Mouse (Mus musculus): ENCODE measurements around the gene Olfr1218. TPM values are rescaled to one million over a fixed set of nuclear protein-coding genes. Genes with fewer than 3 reads are reported as not detected.

Gene Olfr1218
- polyA plus RNA-seq, 1 experiment from 2014 or later, result not detected

DNA sequence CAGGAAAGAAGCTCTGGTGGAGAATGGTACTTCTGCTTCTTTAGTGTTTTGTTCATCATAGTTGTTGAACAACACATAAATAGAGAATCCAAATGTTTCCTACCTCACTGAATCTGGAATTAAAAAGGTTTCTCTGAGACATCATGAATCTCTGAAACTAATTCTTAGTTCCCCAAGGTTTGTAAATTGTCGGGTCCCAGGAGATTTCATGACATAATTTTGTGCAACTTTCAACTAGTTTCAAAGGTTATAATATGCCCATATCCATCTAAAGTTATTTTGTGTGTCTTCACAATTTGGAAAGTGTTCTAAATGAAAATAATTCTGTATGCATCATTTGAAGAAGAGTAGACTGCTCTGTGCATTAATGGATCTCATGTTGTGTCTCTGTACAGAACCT is 42.7 kb downstream of the Olfr1218 start, which contains the start of gene Olfr1216:
Gene Olfr1216, minus strand, starts transcription at position 101 of the 400 bp plus-strand sequence.
- no peaks in the 10 kb centered on the region for H3K27me3 ChIP-seq (ENCODE audit: control insufficient read depth, insufficient read depth, low read length)
- no peaks in the 10 kb centered on the region for H3K9me3 ChIP-seq (replicated peaks; ENCODE audit: control insufficient read depth, low read length)
- WGBS, result 74% methylated on average over 1 of the region's 1 CpGs
- H3K4me2 ChIP-seq (ENCODE audit: low read depth, low read length), result no peak within 1 kb of the TSS
- DNase-seq (ENCODE audit: low spot score) (no peak), ATAC-seq (replicated peaks; ENCODE audit: insufficient number of reproducible peaks, low FRiP score, low TSS enrichment, low read depth) (no peak)
- H3K36me3 ChIP-seq (replicated peaks; ENCODE audit: control insufficient read depth, insufficient read depth, low read depth, low read length), result no peaks in the 10 kb centered on the region
- no peak within 1 kb of the TSS for H3K4me3 ChIP-seq (ENCODE audit: low read depth, low read length)
- no peak within 1 kb of the TSS for H3K9ac ChIP-seq (replicated peaks; ENCODE audit: low read length)
- no peaks in the 10 kb centered on the region for H3K4me1 ChIP-seq (ENCODE audit: control insufficient read depth, insufficient read depth, low read length)
- no peak within 1 kb of the TSS for H3K27ac ChIP-seq (replicated peaks; ENCODE audit: low read depth, low read length)

DNA sequence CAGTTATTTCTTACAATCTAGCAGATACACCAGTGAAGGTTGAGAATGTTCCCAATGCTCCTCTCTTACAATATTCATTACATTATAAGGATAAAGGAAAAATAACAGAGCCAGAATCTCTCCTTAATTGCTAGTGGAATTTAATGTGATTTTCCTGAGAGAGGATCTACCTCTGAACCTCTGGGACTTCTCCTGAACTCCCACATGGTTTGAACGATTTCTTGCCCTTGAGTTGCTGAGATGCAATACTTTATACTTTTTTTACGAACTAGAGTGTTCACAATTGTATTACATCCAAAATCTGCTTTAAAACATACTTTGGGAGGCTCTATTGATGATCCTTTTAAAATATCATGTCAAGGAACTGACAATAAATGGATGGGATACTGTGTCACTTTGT is 54.1 kb downstream of the Olfr1218 start, which contains the start of gene Olfr1215:
Gene Olfr1215, minus strand, starts transcription at position 101 of the 400 bp plus-strand sequence.
- Histone ChIP-seq H3K4me2 (ENCODE audit: low read depth, low read length) (no peak within 1 kb of the TSS), H3K36me3 (replicated peaks; ENCODE audit: control insufficient read depth, insufficient read depth, low read depth, low read length) (no peaks in the 10 kb centered on the region), H3K9me3 (replicated peaks; ENCODE audit: control insufficient read depth, low read length) (no peaks in the 10 kb centered on the region), H3K4me3 (ENCODE audit: low read depth, low read length) (no peak within 1 kb of the TSS), H3K4me1 (ENCODE audit: control insufficient read depth, insufficient read depth, low read length) (no peaks in the 10 kb centered on the region), H3K27me3 (ENCODE audit: control insufficient read depth, insufficient read depth, low read length) (no peaks in the 10 kb centered on the region), H3K9ac (replicated peaks; ENCODE audit: low read length) (no peak within 1 kb of the TSS), H3K27ac (replicated peaks; ENCODE audit: low read depth, low read length) (no peak within 1 kb of the TSS)
- ATAC-seq (replicated peaks; ENCODE audit: insufficient number of reproducible peaks, low FRiP score, low TSS enrichment, low read depth), result no peak
- DNase-seq (ENCODE audit: low spot score), result no peak
- 81% methylated on average over 2 of the region's 2 CpGs for WGBS

Other genes starting within 250 kb of the Olfr1218 start
- not detected in 2 replicates for gene Olfr1202, start 246.7 kb downstream of the Olfr1218 start, polyA plus RNA-seq (2014; fragmentation: Nextera tagmentation; extraction: Ambion mirVana)
- gene Olfr1205, start 231.4 kb downstream of the Olfr1218 start, polyA plus RNA-seq (2014; fragmentation: Nextera tagmentation; extraction: Ambion mirVana), result not detected in 2 replicates
- not detected in 2 replicates for gene Olfr1204, start 211.9 kb downstream of the Olfr1218 start, polyA plus RNA-seq (2014; fragmentation: Nextera tagmentation; extraction: Ambion mirVana)
- not detected in 2 replicates for gene Olfr1206, start 198.0 kb downstream of the Olfr1218 start, polyA plus RNA-seq (2014; fragmentation: Nextera tagmentation; extraction: Ambion mirVana)
- gene Olfr1208, start 158.9 kb downstream of the Olfr1218 start, polyA plus RNA-seq (2014; fragmentation: Nextera tagmentation; extraction: Ambion mirVana), result not detected in 2 replicates
- not detected in 2 replicates for gene Olfr1209, start 146.0 kb downstream of the Olfr1218 start, polyA plus RNA-seq (2014; fragmentation: Nextera tagmentation; extraction: Ambion mirVana)
- not detected in 2 replicates for gene Olfr1211, start 123.1 kb downstream of the Olfr1218 start, polyA plus RNA-seq (2014; fragmentation: Nextera tagmentation; extraction: Ambion mirVana)
- gene Olfr1212, start 107.2 kb downstream of the Olfr1218 start, polyA plus RNA-seq (2014; fragmentation: Nextera tagmentation; extraction: Ambion mirVana), result not detected in 2 replicates
- gene Gm13762, start 80.9 kb downstream of the Olfr1218 start, polyA plus RNA-seq (2014; fragmentation: Nextera tagmentation; extraction: Ambion mirVana), result not detected in 2 replicates
- not detected in 2 replicates for gene Olfr1214, start 68.5 kb downstream of the Olfr1218 start, polyA plus RNA-seq (2014; fragmentation: Nextera tagmentation; extraction: Ambion mirVana)
- gene Olfr1215, start 54.2 kb downstream of the Olfr1218 start, polyA plus RNA-seq (2014; fragmentation: Nextera tagmentation; extraction: Ambion mirVana), result not detected in 2 replicates
- not detected in 2 replicates for gene Olfr1216, start 42.8 kb downstream of the Olfr1218 start, polyA plus RNA-seq (2014; fragmentation: Nextera tagmentation; extraction: Ambion mirVana)
- gene Olfr1217, start 29.1 kb downstream of the Olfr1218 start, polyA plus RNA-seq (2014; fragmentation: Nextera tagmentation; extraction: Ambion mirVana), result not detected in 2 replicates
- not detected in 2 replicates for gene Olfr1219, start 22.3 kb upstream of the Olfr1218 start, polyA plus RNA-seq (2014; fragmentation: Nextera tagmentation; extraction: Ambion mirVana)
- gene Olfr1220, start 45.6 kb upstream of the Olfr1218 start, polyA plus RNA-seq (2014; fragmentation: Nextera tagmentation; extraction: Ambion mirVana), result not detected in 2 replicates
- gene Olfr1221, start 56.1 kb upstream of the Olfr1218 start, polyA plus RNA-seq (2014; fragmentation: Nextera tagmentation; extraction: Ambion mirVana), result not detected in 2 replicates
- gene Olfr1222, start 71.9 kb upstream of the Olfr1218 start, polyA plus RNA-seq (2014; fragmentation: Nextera tagmentation; extraction: Ambion mirVana), result not detected in 2 replicates
- not detected in 2 replicates for gene Olfr1223, start 90.4 kb upstream of the Olfr1218 start, polyA plus RNA-seq (2014; fragmentation: Nextera tagmentation; extraction: Ambion mirVana)
- gene Olfr1224-ps1, start 102.9 kb upstream of the Olfr1218 start, polyA plus RNA-seq (2014; fragmentation: Nextera tagmentation; extraction: Ambion mirVana), result not detected in 2 replicates
- not detected in 2 replicates for gene Olfr1225, start 113.5 kb upstream of the Olfr1218 start, polyA plus RNA-seq (2014; fragmentation: Nextera tagmentation; extraction: Ambion mirVana)
- gene Olfr1226, start 138.9 kb upstream of the Olfr1218 start, polyA plus RNA-seq (2014; fragmentation: Nextera tagmentation; extraction: Ambion mirVana), result not detected in 2 replicates
- not detected in 2 replicates for gene Olfr1228, start 192.9 kb upstream of the Olfr1218 start, polyA plus RNA-seq (2014; fragmentation: Nextera tagmentation; extraction: Ambion mirVana)
- gene Olfr1229, start 226.8 kb upstream of the Olfr1218 start, polyA plus RNA-seq (2014; fragmentation: Nextera tagmentation; extraction: Ambion mirVana), result not detected in 2 replicates
- not detected in 2 replicates for gene Olfr1230, start 236.1 kb upstream of the Olfr1218 start, polyA plus RNA-seq (2014; fragmentation: Nextera tagmentation; extraction: Ambion mirVana)
- gene Olfr1231, start 245.9 kb upstream of the Olfr1218 start, polyA plus RNA-seq (2014; fragmentation: Nextera tagmentation; extraction: Ambion mirVana), result not detected in 2 replicates

Measured in embryonic facial prominence, embryonic 11.5 days (tissue).